Mouse (Mus musculus) heart, postnatal 36 days (tissue): ENCODE measurements around the gene Myh3. TPM values are rescaled to one million over a fixed set of nuclear protein-coding genes. Genes with fewer than 3 reads are reported as not detected.

ENCODE experiments used
- DNase-seq, 2 experiments: peaks; one replicate each; pipeline ENCODE4 v3.0.0; 2021 to 2022
- intact Hi-C: fragments of 180-260 bp; cut with DNase I; formaldehyde crosslinking; loops from one replicate; pipeline ENCODE4 v1.15.1; 2025
- microRNA-seq, 2 experiments: library from miRNA; unstranded; fragments of <30 nt; microRNA quantifications; one replicate each; pipeline ENCODE4 v1.2.0; 2021; ENCODE audit warnings: borderline number of aligned reads in 2 of 2
- total RNA-seq, 2 experiments: library from RNA; stranded (reverse); gene quantifications; 2 replicates each; pipeline ENCODE4 v1.2.3; 2021

Gene Myh3
- total RNA-seq, 2 experiments from 2014 or later, result not detected

- DNase-seq, result no peak
- intact Hi-C loops, result no loop called here
These were observed 62.1 kb downstream of the Myh3 start for GRCm38 (mm10) chr11:67140175-67140574.

DNA sequence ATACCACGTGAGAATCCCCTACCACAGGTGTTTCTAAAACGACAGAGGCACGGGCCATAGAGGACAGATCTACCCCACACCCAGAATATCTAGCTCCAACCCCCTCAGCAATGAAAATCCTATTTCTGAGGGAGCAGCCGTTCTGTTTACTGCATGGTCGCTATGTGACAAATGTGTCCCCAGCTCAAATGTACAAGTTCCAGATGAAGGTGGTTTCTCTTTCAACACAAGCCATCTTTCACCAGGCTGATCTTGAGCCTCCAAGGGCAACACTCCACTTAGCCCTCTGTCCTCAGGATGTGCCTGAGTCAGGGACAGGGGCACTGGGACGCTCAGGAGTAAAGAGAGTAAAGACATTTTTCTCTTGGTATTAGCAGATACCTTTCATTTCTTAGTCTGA lies 62.9 kb downstream of the Myh3 start:
- DNase-seq, result no peak
- intact Hi-C loops, result no loop called here

GRCm38 (mm10) chr11:67142047-67142446 lies 63.9 kb downstream of the Myh3 start:
- DNase-seq, result no peak
- intact Hi-C loops, result no loop called here

DNA sequence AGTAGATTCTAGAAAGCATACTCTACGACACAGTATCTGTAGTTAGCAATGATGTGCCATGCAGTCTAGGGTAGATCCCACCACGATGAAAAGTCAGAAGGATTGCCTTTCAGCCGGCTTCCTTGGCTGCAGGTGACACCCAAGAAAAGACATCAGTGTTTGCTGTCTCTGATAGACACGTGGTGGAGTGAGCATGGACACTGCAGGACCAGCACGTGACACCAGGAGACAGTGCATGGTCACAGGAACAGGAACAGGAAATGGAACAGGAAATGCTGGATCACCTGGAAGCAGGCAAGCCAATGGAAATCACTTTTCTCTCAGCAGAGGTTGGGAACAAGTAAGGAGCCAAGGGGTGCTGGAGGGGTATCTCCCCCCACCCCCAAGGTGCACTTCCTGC lies 65.0 kb downstream of the Myh3 start:
- DNase-seq, result no peak
- intact Hi-C loops, result no loop called here

- no peak for DNase-seq
- intact Hi-C loops, result no loop called here
These were observed 65.9 kb downstream of the Myh3 start for GRCm38 (mm10) chr11:67143863-67144498.

DNA sequence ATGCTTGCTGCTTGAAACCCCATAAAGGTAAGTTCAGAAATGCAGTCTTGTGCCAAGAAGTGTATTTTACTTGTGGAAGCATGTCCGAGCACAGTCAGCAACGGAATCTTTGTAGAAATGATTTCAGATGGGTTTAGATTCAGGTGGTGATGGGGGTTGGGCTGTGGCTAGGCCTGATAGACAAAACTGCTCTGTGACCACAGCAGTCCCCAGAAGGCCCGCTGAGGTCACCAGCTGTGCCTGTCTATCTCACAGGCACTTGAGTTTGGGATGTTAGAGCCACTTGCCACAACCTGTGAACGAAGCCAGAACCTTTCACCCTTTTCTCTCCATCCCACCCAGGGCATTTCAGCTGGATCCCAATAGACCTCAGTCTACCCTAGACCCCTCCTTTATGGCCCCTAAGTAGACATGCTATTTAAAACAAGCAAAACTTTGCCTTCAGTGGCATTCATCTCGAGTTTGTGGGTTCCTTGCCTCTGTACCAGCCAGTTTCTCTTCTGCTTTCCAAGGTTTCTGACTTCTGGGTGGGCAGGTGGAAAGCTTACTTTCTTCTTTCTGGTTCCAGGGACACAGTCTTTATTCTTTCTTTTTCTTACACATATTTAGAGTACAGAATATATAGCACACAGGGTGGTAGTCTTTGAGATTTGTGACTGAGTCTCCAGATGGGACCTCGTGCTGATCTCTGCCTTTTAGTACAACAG lies 66.6 kb downstream of the Myh3 start:
- intact Hi-C loops, result no loop called here
- DNase-seq, result no peak

GRCm38 (mm10) chr11:67145482-67146408 lies 67.6 kb downstream of the Myh3 start:
- DNase-seq, result no peak
- intact Hi-C loops, result no loop called here

GRCm38 (mm10) chr11:67146409-67147282 lies 68.5 kb downstream of the Myh3 start:
- intact Hi-C loops, result no loop called here

GRCm38 (mm10) chr11:67147283-67147921 lies 69.3 kb downstream of the Myh3 start:
- no peak for DNase-seq
- intact Hi-C loops, result no loop called here

More at GRCm38 (mm10) chr11:67146409-67147282, 68.5 kb downstream of the Myh3 start:
- DNase-seq, result no peak

DNA sequence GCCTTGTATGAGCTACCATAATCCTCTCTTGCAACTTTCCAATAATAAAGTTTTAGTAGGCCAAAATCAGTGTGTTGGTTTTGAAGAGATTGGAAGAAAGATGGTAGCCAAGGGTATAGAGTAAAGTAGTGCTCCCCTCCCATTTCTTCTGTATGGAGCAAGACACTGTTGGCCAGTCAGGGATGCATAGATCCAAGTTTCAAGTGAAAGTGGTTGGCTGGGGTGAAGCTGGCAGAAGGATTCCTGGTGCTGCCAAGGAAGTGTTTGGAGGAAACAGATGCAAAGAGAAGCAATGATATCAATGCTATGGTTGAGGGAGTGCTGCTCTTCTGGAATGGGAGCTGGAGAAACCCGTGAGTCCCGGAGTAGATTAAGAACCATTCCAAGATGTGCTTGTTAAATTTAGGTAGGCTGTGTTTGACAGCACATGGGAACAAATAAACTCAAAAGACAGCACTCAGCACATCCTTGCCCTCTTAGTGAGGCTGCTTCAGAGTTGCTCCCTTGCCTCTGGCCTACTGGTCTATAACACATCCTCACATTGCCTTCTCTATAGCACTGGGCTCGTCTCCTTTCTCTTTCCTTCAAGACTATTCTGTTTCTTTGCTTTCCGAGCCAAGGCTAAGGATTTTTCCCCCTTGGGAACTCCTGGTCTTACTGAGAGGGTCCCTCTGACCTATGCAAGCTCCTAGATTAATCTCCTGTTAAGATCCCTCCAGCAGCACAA lies 70.3 kb downstream of the Myh3 start:
- intact Hi-C loops, result no loop called here
- DNase-seq, result no peak

DNA sequence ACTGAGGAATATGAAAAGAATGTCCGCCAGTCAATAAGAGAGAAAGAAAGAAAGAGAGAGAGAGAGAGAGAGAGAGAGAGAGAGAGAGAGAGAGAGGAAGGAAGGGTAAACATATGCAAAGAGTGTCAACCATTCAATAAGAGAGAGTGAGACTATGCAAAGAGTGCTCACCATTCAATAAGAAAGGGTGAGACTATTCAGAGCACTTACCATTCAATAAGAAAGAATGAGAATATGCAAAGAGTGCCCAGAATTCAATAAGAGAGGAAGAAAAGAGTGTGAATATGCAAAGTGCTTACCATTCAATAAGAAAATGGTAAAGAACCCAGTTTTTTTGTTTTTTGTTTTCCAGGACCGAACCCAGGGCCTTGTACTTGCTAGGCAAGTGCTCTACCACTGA lies 72.1 kb downstream of the Myh3 start:
- no peak for DNase-seq
- intact Hi-C loops, result no loop called here

DNA sequence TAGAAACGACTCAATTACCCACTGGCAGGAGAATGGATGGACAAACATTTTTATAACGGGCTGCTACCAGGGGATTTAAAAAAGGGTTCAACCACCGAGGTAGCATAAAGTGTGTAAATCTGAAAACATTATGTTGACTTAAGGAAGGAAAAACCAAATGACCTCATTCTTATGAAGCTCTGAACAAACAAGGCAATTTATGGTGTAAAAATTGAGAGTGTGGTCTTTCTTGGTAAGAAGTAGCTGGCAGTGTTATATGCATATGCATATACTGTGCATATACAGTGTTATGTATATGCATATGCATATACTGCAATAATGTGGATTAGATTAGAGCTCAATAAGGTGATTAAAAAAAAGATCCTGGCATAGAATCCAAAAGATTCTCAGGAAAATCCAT lies 73.1 kb downstream of the Myh3 start:
- no peak for DNase-seq
- intact Hi-C loops, result no loop called here

Small RNA genes lying within 50 kb of the gene (microRNA-seq; reads per million reads assigned to microRNA genes)
- 0 reads per million in 2 experiments for gene Mir6923

Other genes starting within 250 kb of the Myh3 start
- gene Pirt, start 166.3 kb upstream of the Myh3 start, total RNA-seq, result 10 to 100 TPM in 1 of 2 experiments, 1 to 10 TPM in 1; 4.6 to 13.9 TPM
- gene Tmem238l, start 121.7 kb upstream of the Myh3 start, total RNA-seq, result not detected
- 1 to 10 TPM; 1.5 to 1.9 TPM for gene Tmem220, start 53.1 kb upstream of the Myh3 start, total RNA-seq
- gene Adprm, start 25.7 kb upstream of the Myh3 start, total RNA-seq, result 10 to 100 TPM; 12.5 to 16.3 TPM
- 10 to 100 TPM; 17.9 to 21.2 TPM for gene Sco1, start 25.6 kb upstream of the Myh3 start, total RNA-seq
- not detected for gene Myh2, start 92.7 kb downstream of the Myh3 start, total RNA-seq
- not detected for gene Myh1, start 121.8 kb downstream of the Myh3 start, total RNA-seq
- under 1 TPM in 1 of 2 experiments, not detected in 1; 0.08 TPM for gene Myh4, start 159.7 kb downstream of the Myh3 start, total RNA-seq
- gene Myh8, start 198.8 kb downstream of the Myh3 start, total RNA-seq, result under 1 TPM; 0.05 to 0.17 TPM
- gene Myh13, start 243.4 kb downstream of the Myh3 start, total RNA-seq, result not detected